Mouse (Mus musculus) spleen, adult 2 months (tissue): ENCODE measurements around the gene Dop1a. TPM values are rescaled to one million over a fixed set of nuclear protein-coding genes. Genes with fewer than 3 reads are reported as not detected.
"Not testable (repeated sequence)": the region's sequence is repeated elsewhere in the genome, so short reads cannot be mapped to it uniquely, and the experiment has no call there.

ENCODE experiments used
- DNase-seq, 2 experiments: peaks; one replicate each; pipeline versions ENCODE4 v3.0.0 to v3.0.0-alpha.2; 2012 to 2021; ENCODE audit warnings: low spot score in 2 of 2, low read depth in 1 of 2
- H3K27ac ChIP-seq: fragments of 200-500 bp; 2 replicates; pipeline ENCODE4 v1.5.1; 2012; ENCODE audit warnings: low read length, inconsistent platforms; ENCODE audit not compliant: insufficient read depth
- H3K27me3 ChIP-seq: fragments of 200-500 bp; 2 replicates; pipeline ENCODE4 v1.6.1; 2012; ENCODE audit warnings: mild to moderate bottlenecking, moderate library complexity, low read length, inconsistent platforms; ENCODE audit not compliant: control insufficient read depth, insufficient read depth
- H3K36me3 ChIP-seq: fragments of 200-500 bp; 2 replicates; pipeline ENCODE4 v1.6.1; 2012; ENCODE audit warnings: mild to moderate bottlenecking, low read length, inconsistent platforms; ENCODE audit not compliant: control insufficient read depth, insufficient read depth
- H3K4me1 ChIP-seq: fragments of 200-500 bp; 2 replicates; pipeline ENCODE4 v1.6.1; 2011; ENCODE audit warnings: inconsistent platforms; ENCODE audit not compliant: control insufficient read depth, insufficient read depth, insufficient read length
- H3K4me3 ChIP-seq: fragments of 200-500 bp; 2 replicates; pipeline ENCODE4 v1.5.1; 2011; ENCODE audit warnings: mild to moderate bottlenecking, inconsistent platforms; ENCODE audit not compliant: insufficient read depth, insufficient read length; ENCODE audit errors: extremely low read depth
- CTCF ChIP-seq: fragments of 200-500 bp; IDR thresholded peaks from 2 replicates; pipeline ENCODE4 v1.5.1; 2011; ENCODE audit warnings: mild to moderate bottlenecking, inconsistent platforms; ENCODE audit not compliant: insufficient read depth, insufficient read length, insufficient replicate concordance; ENCODE audit errors: extremely low read depth
- POLR2A ChIP-seq: fragments of 200-500 bp; IDR thresholded peaks from 2 replicates; pipeline ENCODE4 v1.6.1; 2011; ENCODE audit warnings: low read depth, low read length, inconsistent platforms
- WGBS: fragments of 180-500 bp; shearing (Covaris S2); methylation state at CpG from one replicate; pipeline ENCODE4 v1.1.7; 2018; 5-methylcytosine and 5-hydroxymethylcytosine counted together
- polyA plus RNA-seq: library from polyadenylated mRNA; depleted of rRNA; stranded (reverse); fragments of >200 nt; gene quantifications from 2 replicates; pipeline ENCODE4 v1.2.3, GENCODE M21; 2012; rRNA removed

The Dop1a gene
- polyA plus RNA-seq, 1 experiment: 10.0 TPM

DNA sequence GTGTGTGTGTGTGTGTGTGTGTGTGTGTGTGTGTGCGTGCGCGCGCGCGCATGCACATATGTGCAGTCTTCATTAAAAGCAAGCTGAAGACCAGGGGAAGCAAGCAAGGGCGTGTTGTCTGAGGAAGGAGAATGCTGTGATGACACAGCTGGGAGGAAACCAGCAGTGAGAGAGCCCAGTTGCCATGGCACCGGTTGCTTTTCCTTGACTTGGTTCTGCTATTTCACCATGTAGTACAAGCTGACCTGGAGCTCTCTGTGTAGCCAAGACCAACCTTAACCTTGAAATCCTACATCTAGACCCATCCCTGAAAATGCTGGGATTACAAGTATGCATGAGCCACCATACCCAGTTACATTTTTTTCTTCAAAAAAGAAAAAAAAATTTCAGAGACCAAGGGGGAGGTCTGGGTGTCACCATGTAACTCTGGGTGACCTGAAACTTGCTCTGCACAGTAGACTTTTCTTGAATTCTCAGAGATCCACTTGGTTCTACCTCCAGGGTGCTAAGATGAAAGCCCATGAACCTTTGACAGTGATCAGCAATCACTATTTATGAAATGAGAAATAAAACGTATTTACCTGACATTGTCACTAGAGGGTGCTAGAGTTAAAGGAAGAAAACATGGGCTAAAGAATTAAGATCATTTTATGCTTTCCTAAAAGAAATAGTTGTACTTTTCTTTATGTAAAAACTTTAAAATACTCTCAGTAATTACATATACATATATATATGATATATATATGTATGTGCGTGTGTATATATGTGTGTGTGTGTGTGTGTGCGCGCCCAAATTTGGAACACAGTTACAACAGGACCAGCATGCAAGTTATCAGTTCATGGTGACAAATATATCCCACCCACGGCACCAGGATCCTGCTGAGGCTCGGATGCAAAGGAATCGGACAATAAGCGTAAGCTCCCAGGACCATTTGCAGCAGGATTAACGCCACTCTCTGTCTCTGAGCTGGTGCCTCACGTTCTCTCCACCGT, 126.0 kb downstream of the Dop1a start:
- 71% methylated on average over 19 of the region's 19 CpGs for WGBS
- no peak for DNase-seq
- Histone ChIP-seq H3K27me3 (no peaks in the 10 kb centered on the region), H3K27ac (no peak overlapping the region), H3K4me3 (no peak overlapping the region), H3K4me1 (no peaks in the 10 kb centered on the region), H3K36me3 (no peaks in the 10 kb centered on the region)
- no peak for TF ChIP-seq CTCF
- TF ChIP-seq POLR2A: no peak

GRCm38 (mm10) chr9:86594357-86594767, 127.4 kb downstream of the Dop1a start:
- DNase-seq, H3K27ac ChIP-seq, H3K4me3 ChIP-seq, H3K36me3 ChIP-seq, H3K27me3 ChIP-seq, H3K4me1 ChIP-seq: not testable (repeated sequence)
- WGBS: 76% methylated on average over 10 of the region's 10 CpGs

DNA sequence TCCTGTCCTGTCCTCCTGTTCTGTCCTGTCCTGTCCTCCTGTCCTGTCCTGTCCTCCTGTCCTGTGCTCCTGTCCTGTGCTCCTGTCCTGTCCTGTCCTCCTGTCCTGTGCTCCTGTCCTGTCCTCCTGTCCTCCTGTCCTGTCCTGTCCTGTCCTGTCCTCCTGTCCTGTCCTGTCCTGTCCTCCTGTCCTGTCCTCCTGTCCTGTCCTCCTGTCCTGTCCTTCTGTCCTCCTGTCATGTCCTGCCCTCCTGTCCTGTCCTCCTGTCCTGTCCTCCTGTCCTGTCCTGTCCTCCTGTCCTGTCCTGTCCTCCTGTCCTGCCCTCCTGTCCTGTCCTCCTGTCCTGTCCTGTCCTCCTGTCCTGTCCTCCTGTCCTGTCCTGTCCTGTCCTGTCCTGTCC, 130.0 kb downstream of the Dop1a start:
- H3K27ac ChIP-seq, H3K4me1 ChIP-seq, H3K27me3 ChIP-seq, H3K36me3 ChIP-seq, H3K4me3 ChIP-seq, DNase-seq: not testable (repeated sequence)

- Histone ChIP-seq H3K36me3 (no peaks in the 10 kb centered on the region), H3K27me3 (no peaks in the 10 kb centered on the region), H3K4me3 (no peak overlapping the region), H3K4me1 (no peaks in the 10 kb centered on the region), H3K27ac (no peak overlapping the region)
- 75% methylated on average over 8 of the region's 8 CpGs for WGBS
- no peak for DNase-seq
- TF ChIP-seq CTCF (no peak), POLR2A (no peak)
These were observed 132.9 kb downstream of the Dop1a start for GRCm38 (mm10) chr9:86599723-86600303.

Other genes starting within 250 kb of the Dop1a start
- gene Ube2cbp, start 2.2 kb upstream of the Dop1a start, polyA plus RNA-seq: 1.0 TPM in 2 replicates
- 2.2 TPM in 2 replicates for gene Pgm3, start 104.7 kb downstream of the Dop1a start, polyA plus RNA-seq
- gene Rwdd2a, start 104.8 kb downstream of the Dop1a start, polyA plus RNA-seq: 0.96 and 1.3 TPM in 2 replicates
- gene Me1, start 228.8 kb downstream of the Dop1a start, polyA plus RNA-seq: 1.4 and 2.0 TPM in 2 replicates